Mouse (Mus musculus): ENCODE data around the gene Rpa1.

GRCm38 (mm10) chr11:75296406-75297005 is 51.6 kb downstream of the Rpa1 start:
- no peak for TF ChIP-seq POLR2A (IDR thresholded peaks at IDR 0.05; ENCODE audit: control insufficient read depth, low read depth, low read length)
- no peak for TF ChIP-seq CTCF (IDR thresholded peaks at IDR 0.05; ENCODE audit: control insufficient read depth, insufficient read depth, insufficient replicate concordance, low read depth, low read length)
